Mouse (Mus musculus) MEL (cell line): ENCODE data around the gene Fbxw4. TPM values are rescaled to one million over a fixed set of nuclear protein-coding genes. Genes with fewer than 3 reads are reported as not detected.

Source experiments
- DNase-seq: peaks from one replicate; pipeline ENCODE4 v3.0.0; 2011; ENCODE audit warnings: low read depth, low spot score
- H3K27ac ChIP-seq: 2 replicates; pipeline ENCODE4 v1.5.1; 2012; ENCODE audit warnings: low read depth, mild to moderate bottlenecking, control low read depth, low read length, moderate library complexity; ENCODE audit not compliant: control insufficient read depth
- H3K27me3 ChIP-seq, 2 experiments: fragments of 150-350 bp in 1 of 2; sonication (generic) in 1 of 2; 2 replicates each; pipeline ENCODE4 v1.6.1; 2012; ENCODE audit warnings: low read length in 2 of 2, mild to moderate bottlenecking in 2 of 2, improper control_type of control experiment in 1 of 2, moderate library complexity in 1 of 2; ENCODE audit not compliant: insufficient read depth in 2 of 2, control insufficient read depth in 1 of 2
- H3K36me3 ChIP-seq, 2 experiments: 2 replicates each; pipeline ENCODE4 v1.6.1; 2012 to 2014; ENCODE audit warnings: low read length in 2 of 2, improper control_type of control experiment in 1 of 2, inconsistent platforms in 1 of 2, mild to moderate bottlenecking in 1 of 2; ENCODE audit not compliant: insufficient read depth in 2 of 2, control insufficient read depth in 1 of 2
- H3K4me1 ChIP-seq, 2 experiments: fragments of 150-350 bp in 1 of 2; sonication (generic) in 1 of 2; 2 replicates each; pipeline ENCODE4 v1.6.1; 2012; ENCODE audit warnings: low read length in 2 of 2, improper control_type of control experiment in 1 of 2, mild to moderate bottlenecking in 1 of 2; ENCODE audit not compliant: insufficient read depth in 2 of 2, control insufficient read depth in 1 of 2
- H3K4me3 ChIP-seq, 2 experiments: fragments of 150-350 bp in 1 of 2; sonication (generic) in 1 of 2; 2 replicates each; pipeline ENCODE4 v1.5.1; 2012; ENCODE audit warnings: low read depth in 2 of 2, low read length in 2 of 2, mild to moderate bottlenecking in 2 of 2, moderate library complexity in 2 of 2, control low read depth in 1 of 2, improper control_type of control experiment in 1 of 2; ENCODE audit not compliant: control insufficient read depth in 1 of 2, insufficient read depth in 1 of 2
- H3K79me2 ChIP-seq: 2 replicates; pipeline ENCODE4 v1.6.1; 2012; ENCODE audit warnings: mild to moderate bottlenecking, low read length, moderate library complexity; ENCODE audit not compliant: control insufficient read depth, poor library complexity, insufficient read depth
- H3K9ac ChIP-seq: 2 replicates; pipeline ENCODE4 v1.6.1; 2012; ENCODE audit warnings: low read depth, mild to moderate bottlenecking, control low read depth, low read length, moderate library complexity; ENCODE audit not compliant: control insufficient read depth, poor library complexity, severe bottlenecking
- H3K9me3 ChIP-seq: fragments of 150-350 bp; sonication (generic); replicated peaks from 2 replicates; pipeline ENCODE4 v1.6.1; 2012; ENCODE audit warnings: mild to moderate bottlenecking, low read length, improper control_type of control experiment, moderate library complexity; ENCODE audit not compliant: insufficient read depth
- CHD1 ChIP-seq: IDR thresholded peaks from 2 replicates; pipeline ENCODE4 v1.6.1; 2012; ENCODE audit warnings: low read depth, mild to moderate bottlenecking, inconsistent platforms, low read length, improper control_type of control experiment
- CHD2 ChIP-seq: IDR thresholded peaks from 2 replicates; pipeline ENCODE4 v1.6.1; 2011; ENCODE audit warnings: low read length, improper control_type of control experiment
- EP300 ChIP-seq, 2 experiments: IDR thresholded peaks; 2 replicates each; pipeline ENCODE4 v1.6.1; 2011; ENCODE audit warnings: improper control_type of control experiment in 2 of 2, low read length in 2 of 2, low read depth in 1 of 2, mild to moderate bottlenecking in 1 of 2
- GABPA ChIP-seq: IDR thresholded peaks from 2 replicates; pipeline ENCODE4 v1.6.1; 2012; ENCODE audit warnings: low read depth, mild to moderate bottlenecking, inconsistent platforms, low read length, improper control_type of control experiment, moderate library complexity
- GATA1 ChIP-seq: IDR thresholded peaks from 2 replicates; pipeline ENCODE4 v1.6.1; 2011; ENCODE audit warnings: low read depth, low read length, improper control_type of control experiment
- JUND ChIP-seq: IDR thresholded peaks from 2 replicates; pipeline ENCODE4 v1.6.1; 2011; ENCODE audit warnings: low read depth, mild to moderate bottlenecking, improper control_type of control experiment, low read length
- KAT2A ChIP-seq: conservative IDR thresholded peaks from 2 replicates; pipeline ENCODE4 v1.6.1; 2012; ENCODE audit warnings: low read depth, low read length, improper control_type of control experiment, inconsistent platforms
- MAFK ChIP-seq: IDR thresholded peaks from 2 replicates; pipeline ENCODE4 v1.6.1; 2011; ENCODE audit warnings: low read depth, mild to moderate bottlenecking, low read length, improper control_type of control experiment, borderline replicate concordance
- MAX ChIP-seq: IDR thresholded peaks from 2 replicates; pipeline ENCODE4 v1.6.1; 2011; ENCODE audit warnings: low read length, improper control_type of control experiment
- MAZ ChIP-seq: IDR thresholded peaks from 2 replicates; pipeline ENCODE4 v1.6.1; 2012; ENCODE audit warnings: low read depth, mild to moderate bottlenecking, inconsistent platforms, low read length, improper control_type of control experiment
- MYB ChIP-seq: IDR thresholded peaks from 2 replicates; pipeline ENCODE4 v1.6.1; 2011; ENCODE audit warnings: mild to moderate bottlenecking, low read depth, low read length, improper control_type of control experiment
- NELFE ChIP-seq: IDR thresholded peaks from 2 replicates; pipeline ENCODE4 v1.6.1; 2011; ENCODE audit warnings: low read depth, low read length, improper control_type of control experiment
- POLR2A ChIP-seq, 2 experiments: IDR thresholded peaks; 2 replicates each; pipeline ENCODE4 v1.6.1; 2011 to 2012; ENCODE audit warnings: low read length in 2 of 2, mild to moderate bottlenecking in 2 of 2, control low read depth in 1 of 2, improper control_type of control experiment in 1 of 2, low read depth in 1 of 2, moderate library complexity in 1 of 2; ENCODE audit not compliant: control insufficient read depth in 1 of 2, insufficient read depth in 1 of 2, poor library complexity in 1 of 2
- POLR2AphosphoS2 ChIP-seq: IDR thresholded peaks from 2 replicates; pipeline ENCODE4 v1.6.1; 2011; ENCODE audit warnings: low read length, improper control_type of control experiment
- RAD21 ChIP-seq: IDR thresholded peaks from 2 replicates; pipeline ENCODE4 v1.6.1; 2011; ENCODE audit warnings: mild to moderate bottlenecking, low read depth, low read length, improper control_type of control experiment
- RCOR1 ChIP-seq: IDR thresholded peaks from 2 replicates; pipeline ENCODE4 v1.6.1; 2012; ENCODE audit warnings: low read depth, mild to moderate bottlenecking, inconsistent platforms, low read length, improper control_type of control experiment
- SMC3 ChIP-seq: IDR thresholded peaks from 2 replicates; pipeline ENCODE4 v1.6.1; 2011; ENCODE audit warnings: low read depth, low read length, improper control_type of control experiment
- USF2 ChIP-seq, 2 experiments: IDR thresholded peaks; 2 replicates each; pipeline ENCODE4 v1.6.1; 2011 to 2012; ENCODE audit warnings: improper control_type of control experiment in 2 of 2, low read length in 2 of 2, borderline replicate concordance in 1 of 2, inconsistent platforms in 1 of 2, low read depth in 1 of 2, mild to moderate bottlenecking in 1 of 2; ENCODE audit not compliant: insufficient read depth in 1 of 2
- ZC3H11A ChIP-seq: IDR thresholded peaks from 2 replicates; pipeline ENCODE4 v1.6.1; 2012; ENCODE audit warnings: low read depth, mild to moderate bottlenecking, inconsistent platforms, low read length, improper control_type of control experiment
- ZKSCAN1 ChIP-seq: IDR thresholded peaks from 2 replicates; pipeline ENCODE4 v1.6.1; 2012; ENCODE audit warnings: low read depth, mild to moderate bottlenecking, inconsistent platforms, low read length, improper control_type of control experiment, moderate library complexity
- ZMIZ1 ChIP-seq: IDR thresholded peaks from 2 replicates; pipeline ENCODE4 v1.6.1; 2012; ENCODE audit warnings: low read depth, mild to moderate bottlenecking, inconsistent platforms, low read length, improper control_type of control experiment, moderate library complexity
- ZNF384 ChIP-seq: IDR thresholded peaks from 2 replicates; pipeline ENCODE4 v1.6.1; 2012; ENCODE audit warnings: low read depth, mild to moderate bottlenecking, inconsistent platforms, low read length, improper control_type of control experiment
- polyA plus RNA-seq, 2 experiments: library from polyadenylated mRNA; stranded (reverse) in 1 of 2; unstranded in 1 of 2; fragments of >175 nt in 1 of 2; fragments of >200 nt in 1 of 2; gene quantifications; 2 replicates each; pipeline versions ENCODE4 v1.2.1 to v1.2.4; 2012; ENCODE audit warnings: low replicate concordance in 2 of 2, low read depth in 1 of 2; ENCODE audit not compliant: insufficient read length in 2 of 2, insufficient read depth in 1 of 2, missing spikeins in 1 of 2
- total RNA-seq: library from RNA; depleted of rRNA; stranded (reverse); fragments of 300-350 nt; gene quantifications from 2 replicates; pipeline ENCODE4 v1.2.3, GENCODE M21; 2012

The Fbxw4 gene
- total and polyA plus RNA-seq, 3 experiments, result 12.4 to 45.3 TPM; not detected in 1

DNA sequence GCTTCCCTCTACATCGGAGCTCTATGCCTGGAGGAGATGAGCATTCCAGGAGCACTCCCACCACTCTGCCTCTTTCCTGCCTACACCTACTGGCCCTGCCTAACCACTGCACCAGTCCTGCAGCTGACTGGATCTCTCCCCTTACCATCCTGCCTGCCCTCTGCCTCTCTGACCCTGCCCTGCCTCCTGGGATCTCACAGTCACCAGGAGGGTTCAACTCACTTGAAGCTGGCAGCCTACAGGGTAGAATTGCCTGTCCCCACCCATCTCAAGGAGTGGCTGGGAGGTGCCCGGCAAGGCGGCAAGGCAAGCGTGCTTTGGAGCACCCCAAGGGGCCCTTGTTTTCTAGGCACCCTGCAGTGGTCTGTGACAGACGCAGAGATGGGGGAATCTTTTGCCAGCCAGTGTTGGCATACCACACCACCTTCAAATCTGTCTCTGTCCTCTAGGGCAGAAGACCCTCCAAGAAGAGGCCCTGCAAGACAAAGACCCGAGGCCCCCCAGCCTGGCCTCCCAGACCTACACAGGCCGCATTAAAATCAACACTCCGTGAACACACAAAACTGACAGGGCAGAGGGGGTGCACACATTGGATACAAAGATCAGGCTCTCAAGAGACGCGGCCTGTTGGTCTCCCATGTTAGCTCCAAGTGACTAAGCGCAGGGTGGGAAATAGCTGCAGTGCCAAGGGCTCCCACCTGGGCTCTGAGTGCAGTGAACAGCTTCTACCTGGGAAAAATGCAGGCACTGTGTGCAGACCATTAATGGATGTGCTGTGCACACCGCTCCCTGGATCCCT lies 44.5 kb downstream of the Fbxw4 start:
- Histone ChIP-seq H3K4me1 (no peaks in the 10 kb centered on the region), H3K79me2 (no peaks in the 10 kb centered on the region), H3K36me3 (no peaks in the 10 kb centered on the region), H3K9ac (no peak overlapping the region)
- TF ChIP-seq ZNF384, result no peak
- TF ChIP-seq POLR2A (IDR thresholded peaks at IDR 0.05; ENCODE audit: control insufficient read depth in 1 of 2, insufficient read depth in 1 of 2, low read depth in 1 of 2, low read length in 2 of 2, poor library complexity in 1 of 2), result no peak
- TF ChIP-seq MYB, result no peak
- TF ChIP-seq POLR2AphosphoS2, result no peak
- TF ChIP-seq ZC3H11A, result no peak
- no peak for TF ChIP-seq JUND
- TF ChIP-seq MAX, result no peak
- TF ChIP-seq, all 39 proteins: peak for 0
- Histone ChIP-seq H3K9me3 (no peaks in the 10 kb centered on the region), H3K27ac (no peak overlapping the region), H3K27me3 (no peaks in the 10 kb centered on the region), H3K4me3 (no peak overlapping the region)
- DNase-seq, result no peak

DNA sequence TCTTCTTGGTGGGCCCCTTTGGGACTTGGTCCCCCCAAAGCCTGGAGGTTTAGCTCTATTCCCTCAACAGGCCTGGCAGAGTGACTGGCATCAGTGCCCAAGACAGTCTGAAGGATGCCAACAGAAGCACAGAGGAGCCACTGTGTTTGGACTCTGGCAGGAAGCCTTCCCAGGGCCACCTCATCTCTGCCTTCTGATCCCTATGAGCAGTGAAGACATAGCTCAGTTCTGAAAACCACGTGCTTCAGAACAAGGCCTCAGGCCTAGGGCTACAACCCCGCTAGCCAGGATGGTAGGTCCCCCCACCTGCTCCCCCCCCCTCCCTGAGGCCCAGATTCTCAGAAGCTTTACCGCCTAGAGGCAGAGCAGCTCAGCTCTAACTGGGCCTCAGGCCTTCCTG lies 45.2 kb downstream of the Fbxw4 start:
- Histone ChIP-seq H3K4me1 (no peaks in the 10 kb centered on the region), H3K27me3 (no peaks in the 10 kb centered on the region), H3K27ac (no peak overlapping the region), H3K9ac (no peak overlapping the region), H3K36me3 (no peaks in the 10 kb centered on the region), H3K79me2 (no peaks in the 10 kb centered on the region), H3K4me3 (no peak overlapping the region), H3K9me3 (no peaks in the 10 kb centered on the region)
- DNase-seq, result no peak
- TF ChIP-seq MAZ, result no peak
- TF ChIP-seq USF2 (IDR thresholded peaks at IDR 0.05; ENCODE audit: borderline replicate concordance in 1 of 2, insufficient read depth in 1 of 2, low read depth in 1 of 2, low read length in 2 of 2), result no peak
- TF ChIP-seq MAX, result no peak
- no peak for TF ChIP-seq NELFE
- no peak for TF ChIP-seq MAFK
- no peak for TF ChIP-seq GATA1
- no peak for TF ChIP-seq ZKSCAN1
- no peak for TF ChIP-seq CHD2
- TF ChIP-seq RAD21, result no peak
- TF ChIP-seq MYB, result no peak
- TF ChIP-seq KAT2A, result no peak
- no peak for TF ChIP-seq POLR2AphosphoS2
- no peak for TF ChIP-seq GABPA
- TF ChIP-seq SMC3, result no peak
- TF ChIP-seq RCOR1, result no peak
- no peak for TF ChIP-seq ZMIZ1
- TF ChIP-seq POLR2A (IDR thresholded peaks at IDR 0.05; ENCODE audit: control insufficient read depth in 1 of 2, insufficient read depth in 1 of 2, low read depth in 1 of 2, low read length in 2 of 2, poor library complexity in 1 of 2), result no peak
- TF ChIP-seq CHD1, result no peak
- no peak for TF ChIP-seq EP300 (IDR thresholded peaks at IDR 0.05; ENCODE audit: low read depth in 1 of 2, low read length in 2 of 2)
